Mouse (Mus musculus): Measurements from ENCODE around the gene Prpf8.

The Prpf8 gene

DNA sequence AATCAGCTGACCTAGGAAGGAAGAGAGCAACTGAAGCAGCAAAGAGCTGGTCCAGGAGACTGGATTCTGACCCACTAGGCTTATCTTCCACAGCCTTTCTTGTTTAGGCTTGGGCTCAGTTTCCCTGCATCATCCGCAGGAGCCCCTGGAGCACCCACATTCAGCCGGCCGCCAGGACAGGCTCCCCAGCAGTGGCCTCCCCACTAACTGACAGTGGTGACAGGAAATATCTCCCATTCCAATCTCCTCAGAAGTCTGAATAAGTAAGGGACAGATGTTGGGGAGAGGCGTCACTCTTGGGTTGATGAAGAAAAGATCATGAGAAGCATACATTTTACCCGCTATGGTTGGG is 26.9 kb upstream of the Prpf8 start:
- no peak for DNase-seq (ENCODE audit: low spot score)

DNA sequence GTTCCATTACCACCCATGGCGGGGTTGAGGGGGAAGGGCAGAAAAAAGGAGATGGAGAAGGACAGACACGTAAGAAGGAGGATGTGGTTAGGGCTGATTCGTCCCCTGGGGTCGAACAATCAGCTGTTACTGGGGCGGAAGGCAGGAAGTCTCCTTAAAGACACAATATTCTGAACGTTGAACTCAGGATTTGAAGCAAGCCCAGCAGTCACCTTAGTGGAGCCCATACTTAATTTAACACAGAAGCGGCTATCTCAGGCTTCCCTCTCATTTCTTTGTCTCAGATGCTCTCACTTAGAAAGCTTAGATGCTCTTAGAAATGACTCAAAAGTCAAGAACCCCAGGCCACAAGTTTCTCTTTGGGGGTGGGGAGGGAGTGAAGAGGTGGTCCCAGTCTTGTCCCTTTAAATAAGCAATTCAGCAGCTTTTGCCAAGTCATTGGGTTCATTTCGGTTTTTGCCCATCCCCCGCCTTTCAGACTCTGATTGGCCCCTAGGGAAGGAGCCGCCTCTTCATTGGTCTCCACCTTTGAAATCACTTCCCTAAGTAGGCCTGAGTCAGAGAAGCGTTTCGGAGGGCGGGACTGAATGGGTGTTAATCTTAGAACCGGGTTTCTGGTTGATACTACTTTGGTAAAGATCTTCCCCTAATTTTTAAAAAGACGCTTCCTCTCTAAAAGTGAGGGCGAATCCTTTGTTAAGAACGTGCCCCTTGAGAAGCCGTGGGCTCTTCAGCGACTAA is 26.3 kb upstream of the Prpf8 start:
- DNase-seq (ENCODE audit: low spot score): peak; percentile 97

DNA sequence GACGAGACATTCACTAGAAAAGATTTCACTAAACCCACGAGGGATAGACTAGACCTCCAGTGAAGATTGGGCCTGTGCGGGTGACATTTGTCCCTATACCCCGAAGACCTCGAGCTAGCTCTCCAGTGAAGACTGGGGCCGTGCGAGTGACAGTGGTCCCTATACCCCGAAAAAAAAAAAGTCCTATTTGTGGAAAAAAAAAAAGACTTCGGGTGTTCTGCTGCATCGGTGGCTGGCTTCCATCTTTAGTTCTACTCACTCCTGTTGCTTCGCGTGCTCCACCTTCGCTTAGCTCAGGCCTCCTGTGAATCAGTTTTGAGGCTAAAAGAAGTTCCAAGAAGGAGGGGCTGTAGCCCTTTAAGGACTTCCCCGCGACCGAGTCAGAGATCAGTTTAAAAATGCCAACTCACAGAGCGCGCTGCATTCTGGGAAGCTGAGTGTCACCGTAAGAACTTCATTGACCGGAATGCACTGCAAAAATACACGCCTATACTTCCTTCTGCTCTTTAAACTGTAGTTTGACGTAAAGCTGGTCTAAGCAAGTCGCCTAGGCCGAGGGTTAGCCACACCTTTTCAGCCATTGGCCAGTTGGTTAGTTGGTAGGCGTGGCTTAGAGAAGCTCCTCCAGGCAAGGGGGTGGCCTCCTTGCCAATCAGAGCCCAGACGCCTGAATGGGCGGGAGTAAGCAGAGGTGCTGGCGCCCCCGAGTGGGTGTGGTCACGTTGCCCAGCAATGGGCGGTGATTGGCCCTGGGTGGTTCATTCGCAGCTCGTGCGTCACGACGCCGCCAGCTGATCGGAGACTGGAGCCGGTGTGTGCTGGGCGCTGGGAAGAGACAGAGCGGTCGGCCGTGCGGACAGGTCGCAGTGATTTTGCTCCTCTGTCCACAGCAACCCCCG is 25.5 kb upstream of the Prpf8 start, which contains the start of gene Tlcd2:
Gene Tlcd2 (plus strand): TSS at position 872 of the 899 bp plus-strand sequence.
- peak; percentile 100 for DNase-seq (ENCODE audit: low spot score)

DNA sequence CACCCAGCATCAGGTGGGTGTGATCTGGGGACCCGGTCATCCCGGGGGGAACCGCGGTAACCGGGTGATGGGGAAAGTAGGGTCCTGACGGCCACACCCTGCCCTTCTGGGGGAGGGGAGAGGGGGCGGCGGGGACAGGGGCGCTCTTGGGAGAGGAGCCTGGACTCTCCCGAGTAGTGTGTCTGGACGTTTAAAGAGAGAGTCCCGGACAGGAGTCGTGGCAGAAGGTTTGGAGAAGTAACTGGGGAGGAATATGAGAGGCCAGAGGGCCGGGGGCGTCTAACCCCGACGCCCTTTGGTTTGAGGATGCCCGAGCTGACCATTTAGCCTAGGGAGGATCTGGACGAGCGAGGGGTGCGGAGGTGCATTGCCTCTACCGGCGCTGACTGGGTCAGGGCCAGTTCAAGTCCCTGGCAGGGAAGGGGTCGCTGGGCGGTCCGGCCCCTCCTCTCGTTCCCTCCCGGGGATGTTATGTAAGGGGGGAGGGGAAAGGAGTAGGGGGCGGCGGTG is 24.8 kb upstream of the Prpf8 start:
- no peak for DNase-seq (ENCODE audit: low spot score)

DNA sequence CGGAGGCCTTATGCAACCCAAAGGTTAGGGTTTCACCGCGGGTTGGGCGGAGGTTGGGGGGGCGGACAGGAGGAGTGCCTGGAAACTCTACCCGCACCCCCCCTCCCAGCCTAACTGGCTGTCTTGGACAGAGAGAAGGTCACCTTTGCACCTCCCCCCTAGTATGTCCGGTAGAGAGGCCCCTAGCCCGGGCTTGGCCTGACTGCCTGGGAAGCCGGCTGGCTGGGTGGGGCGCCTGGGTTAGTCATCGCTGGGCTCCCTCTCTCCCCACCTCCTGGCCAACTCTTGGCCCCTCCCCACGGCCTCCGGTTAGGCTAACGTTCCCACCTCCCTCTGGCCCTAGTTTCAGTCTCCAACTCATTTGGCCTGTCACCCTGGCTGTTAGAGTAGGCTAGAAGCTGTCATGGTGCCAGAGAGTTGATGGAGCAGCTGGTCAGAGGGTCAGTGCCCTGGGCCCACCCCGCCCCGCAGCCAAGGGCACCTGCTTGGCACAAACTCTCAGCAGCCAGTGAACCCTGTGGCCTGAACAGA is 24.3 kb upstream of the Prpf8 start:
- DNase-seq (ENCODE audit: low spot score): peak; percentile 95

DNA sequence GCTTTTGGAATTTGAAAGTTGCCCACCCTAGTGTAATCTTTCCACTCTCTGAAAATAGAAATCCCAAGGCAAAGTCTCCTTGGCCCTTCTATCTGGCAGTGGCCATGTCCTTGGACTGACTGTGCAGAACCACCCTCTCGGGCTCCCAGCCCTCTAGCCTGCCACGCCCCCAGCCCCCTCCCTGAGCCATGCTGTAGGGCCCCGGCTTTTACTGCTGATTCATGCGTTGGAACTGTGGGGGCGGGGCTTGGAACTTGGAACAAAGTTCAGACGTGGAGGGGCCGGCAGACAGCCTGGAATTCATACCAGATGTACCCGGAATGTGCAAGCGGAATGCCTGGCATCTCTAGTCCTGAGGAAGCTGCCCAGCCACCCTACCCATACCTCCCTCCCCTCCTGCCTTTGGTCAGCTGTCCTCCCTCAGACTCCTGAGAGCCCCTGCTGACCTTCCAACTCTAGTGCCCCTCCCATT is 23.7 kb upstream of the Prpf8 start:
- DNase-seq (ENCODE audit: low spot score): peak; percentile 96

DNA sequence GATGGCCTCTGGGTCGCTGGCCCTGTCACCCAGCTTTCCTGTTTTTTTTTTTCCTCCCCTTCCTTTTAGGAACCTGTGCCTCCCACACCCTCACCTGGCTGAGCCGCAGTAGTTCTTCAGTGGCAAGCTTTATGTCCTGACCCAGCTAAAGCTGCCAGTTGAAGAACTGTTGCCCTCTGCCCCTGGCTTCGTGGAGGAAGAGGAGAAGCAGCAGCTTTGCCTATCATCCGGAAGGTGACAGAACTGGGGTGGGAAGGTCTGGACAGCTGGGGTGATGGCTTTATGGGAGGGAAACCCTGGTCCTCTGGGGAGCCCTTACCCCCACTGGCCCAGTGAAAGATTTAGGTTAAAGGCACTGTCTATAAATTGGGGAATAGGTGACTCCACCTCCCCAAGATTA is 23.0 kb upstream of the Prpf8 start:
- DNase-seq (ENCODE audit: low spot score): no peak

DNA sequence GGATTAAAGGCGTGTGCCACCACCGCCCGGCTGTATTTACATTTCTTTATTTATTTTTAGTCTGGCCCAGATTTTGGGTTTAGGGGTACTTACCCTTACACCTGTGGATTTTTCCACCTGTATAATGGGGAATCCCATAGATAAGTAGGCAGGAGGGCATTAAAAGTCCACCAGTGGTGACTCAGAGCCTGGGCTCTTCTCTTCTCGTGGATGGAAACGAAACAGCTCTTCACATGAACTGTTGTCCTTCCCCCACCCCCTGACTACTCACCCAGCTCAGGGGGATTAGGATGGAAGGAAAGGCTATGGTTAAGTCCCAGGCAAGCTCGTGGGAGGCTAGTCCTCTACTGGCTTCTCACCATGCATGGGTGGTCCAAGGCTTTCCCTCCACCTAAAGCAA is 22.2 kb upstream of the Prpf8 start:
- DNase-seq (ENCODE audit: low spot score): no peak

DNA sequence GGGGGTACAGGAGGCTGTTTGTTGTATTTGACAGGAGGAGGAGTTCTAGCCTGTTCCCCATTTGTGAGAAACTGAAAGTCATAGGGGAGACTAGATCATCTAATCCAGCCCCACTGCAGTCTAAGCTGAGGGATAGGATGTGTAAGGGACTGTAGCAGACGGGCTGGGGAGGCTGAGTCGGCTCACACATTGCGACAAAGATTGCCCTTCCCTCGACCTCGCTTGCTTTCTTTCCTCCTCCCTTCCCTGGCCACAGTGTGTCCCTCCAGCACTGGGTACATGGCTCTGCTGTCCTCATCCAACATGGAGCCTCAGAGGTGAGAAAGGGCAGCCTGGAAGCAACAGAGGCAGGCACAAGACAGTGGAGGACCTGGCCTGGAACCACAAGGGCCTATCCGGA is 21.6 kb upstream of the Prpf8 start:
- no peak for DNase-seq (ENCODE audit: low spot score)

DNA sequence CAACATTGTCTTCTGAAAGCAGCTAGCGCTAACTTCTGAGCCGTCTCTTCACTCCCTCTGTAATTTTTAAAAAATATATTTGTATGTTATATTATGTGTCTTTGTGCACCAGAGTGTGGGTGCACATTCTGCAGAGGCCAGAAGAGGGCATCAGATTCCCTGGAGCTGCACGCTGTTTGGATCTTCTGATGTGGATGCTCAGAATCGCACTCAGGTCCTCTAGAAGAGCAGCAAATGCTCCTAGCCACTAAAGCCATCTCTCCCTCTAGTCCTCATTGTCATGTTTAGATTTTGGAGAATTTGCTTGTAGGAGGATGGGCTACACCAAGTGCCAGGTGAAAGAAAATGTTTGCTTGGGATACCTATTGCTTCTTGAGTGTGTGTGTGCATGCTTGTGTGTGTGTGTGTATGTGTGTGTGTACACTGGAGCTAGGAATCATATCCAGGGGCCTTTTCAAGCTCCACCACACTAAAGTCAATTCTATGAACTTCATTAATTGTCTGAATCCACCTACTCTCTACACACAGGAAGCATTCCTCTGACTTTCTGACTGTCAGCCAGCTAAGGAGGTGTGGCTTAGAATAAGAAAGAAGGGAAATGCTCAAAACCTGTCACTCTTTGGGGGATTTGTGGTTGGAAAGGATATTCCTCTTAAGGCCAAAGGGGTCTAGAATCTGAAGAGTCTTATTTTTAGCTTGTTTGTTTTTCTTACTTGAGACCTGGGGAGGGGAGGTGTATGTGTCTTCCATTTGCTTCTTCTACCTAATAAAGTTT is 19.7 kb upstream of the Prpf8 start:
- DNase-seq (ENCODE audit: low spot score): no peak

DNA sequence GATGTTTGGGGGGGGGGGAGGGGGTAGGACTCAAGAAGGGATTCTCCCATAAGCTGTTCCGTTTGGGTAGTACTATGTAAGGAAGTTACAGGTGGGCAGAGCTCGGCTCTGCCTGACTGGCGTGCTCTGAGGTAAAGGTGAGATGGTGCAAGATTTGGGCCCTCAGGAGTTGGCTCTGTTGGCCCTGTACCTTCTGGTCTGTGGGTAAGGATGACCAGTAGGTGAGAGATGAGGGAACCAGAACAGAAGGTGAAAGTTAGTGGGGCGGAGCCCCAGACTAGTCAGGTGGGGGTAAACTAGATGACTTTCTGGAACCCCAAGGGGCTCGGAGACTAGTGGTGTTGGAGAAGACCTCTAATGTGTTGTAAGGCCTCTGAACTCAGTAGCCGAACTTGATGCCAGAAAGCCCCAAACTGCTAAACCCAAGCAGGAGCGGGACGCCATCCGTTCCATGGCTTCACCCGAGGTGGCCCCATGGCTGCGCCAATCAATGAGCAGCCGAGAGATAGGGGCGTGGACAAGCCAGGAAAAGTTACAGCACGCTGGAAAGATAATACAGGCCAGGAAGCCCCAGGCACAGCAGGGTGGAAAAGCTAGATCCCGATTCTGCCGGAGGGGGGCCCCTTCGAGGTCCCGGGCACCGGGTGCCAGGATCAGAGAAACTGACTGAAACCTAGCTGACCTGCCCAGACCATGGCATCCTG is 19.0 kb upstream of the Prpf8 start:
- no peak for DNase-seq (ENCODE audit: low spot score)

DNA sequence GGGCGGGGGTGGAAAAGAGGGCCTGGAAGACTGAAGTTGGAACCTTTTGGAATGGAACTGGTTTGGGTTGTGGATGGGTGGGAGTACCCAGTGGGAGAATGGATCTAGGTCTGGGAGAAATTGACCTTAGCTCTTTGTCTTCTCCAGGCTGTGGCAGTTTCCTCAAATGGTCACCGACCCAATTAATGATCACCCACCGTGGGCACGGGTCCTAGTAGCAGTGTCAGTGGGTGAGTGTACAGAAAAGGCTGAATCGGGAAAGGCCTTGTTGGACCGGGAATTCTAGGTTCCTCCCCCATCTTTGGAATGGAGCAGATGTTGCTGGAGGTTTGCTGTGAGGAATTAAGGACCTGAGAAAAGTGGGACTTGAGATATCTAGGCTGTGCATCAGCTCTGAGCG is 18.2 kb upstream of the Prpf8 start:
- no peak for DNase-seq (ENCODE audit: low spot score)

DNA sequence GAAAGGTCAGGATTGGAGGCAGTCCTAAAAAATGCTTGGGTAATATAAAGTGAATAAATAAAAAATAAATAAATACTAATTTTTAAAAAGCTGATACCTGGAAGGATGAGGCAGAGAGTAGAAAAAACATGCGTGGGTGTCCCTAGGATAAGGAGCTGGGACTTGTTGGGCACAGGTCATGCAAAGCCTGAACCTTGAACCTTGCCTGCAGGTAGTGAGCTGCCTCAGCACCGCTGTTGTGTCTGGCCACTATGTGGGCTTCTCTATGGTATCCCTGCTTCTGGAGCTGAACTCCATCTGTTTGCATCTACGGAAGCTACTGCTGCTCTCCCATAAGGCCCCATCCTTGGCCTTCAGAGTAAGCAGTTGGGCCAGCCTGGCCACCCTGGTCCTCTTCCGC is 17.4 kb upstream of the Prpf8 start:
- DNase-seq (ENCODE audit: low spot score): no peak

DNA sequence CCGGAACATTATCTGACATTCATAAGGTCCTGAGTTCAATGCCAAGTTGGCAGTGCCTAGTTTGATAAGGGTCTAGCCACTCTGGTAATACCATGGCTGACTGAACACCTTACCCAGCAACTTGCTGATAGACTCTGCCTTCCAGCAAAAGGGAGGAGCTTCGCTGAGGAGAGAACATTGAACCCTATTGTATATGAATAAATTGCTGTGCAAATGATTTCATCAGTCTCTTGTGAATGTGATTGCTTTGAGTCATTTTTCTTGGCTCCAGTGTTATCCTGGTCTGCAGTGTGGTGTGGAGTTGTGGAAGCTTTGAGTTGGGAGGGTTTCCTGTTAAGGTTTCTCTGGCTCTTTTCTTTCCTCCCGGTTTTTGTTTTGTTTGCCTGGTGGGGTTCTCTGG is 15.9 kb upstream of the Prpf8 start:
- DNase-seq (ENCODE audit: low spot score): no peak

DNA sequence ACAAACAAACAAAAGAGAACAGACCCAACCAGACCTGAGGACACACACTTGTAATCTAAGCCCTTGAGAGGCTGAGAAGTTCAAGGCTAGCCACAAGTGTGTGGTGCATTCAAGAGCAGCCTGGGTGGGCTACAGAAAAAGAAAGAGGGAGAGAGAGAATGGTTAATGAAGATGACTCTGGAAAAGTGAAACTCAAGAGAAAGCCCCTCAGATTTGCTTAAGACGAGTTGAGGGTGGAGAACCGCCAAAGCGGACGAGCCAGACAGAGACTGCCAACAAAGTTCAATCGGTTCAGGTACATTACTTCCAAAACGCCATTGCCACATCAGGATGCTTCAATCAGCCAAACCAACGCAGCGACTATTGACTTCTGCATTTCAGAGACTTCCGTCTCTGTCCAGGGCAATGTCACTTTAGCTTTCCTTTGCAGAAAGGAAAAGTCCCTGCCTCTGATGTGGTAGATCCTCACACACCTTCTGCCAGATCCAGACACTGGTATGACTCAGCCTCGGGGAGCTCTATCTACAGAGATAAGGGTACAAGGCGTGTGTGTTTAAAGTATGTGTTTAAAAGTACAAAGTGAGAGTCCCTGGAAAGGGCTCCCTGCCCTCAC is 14.0 kb upstream of the Prpf8 start:
- no peak for DNase-seq (ENCODE audit: low spot score)

DNA sequence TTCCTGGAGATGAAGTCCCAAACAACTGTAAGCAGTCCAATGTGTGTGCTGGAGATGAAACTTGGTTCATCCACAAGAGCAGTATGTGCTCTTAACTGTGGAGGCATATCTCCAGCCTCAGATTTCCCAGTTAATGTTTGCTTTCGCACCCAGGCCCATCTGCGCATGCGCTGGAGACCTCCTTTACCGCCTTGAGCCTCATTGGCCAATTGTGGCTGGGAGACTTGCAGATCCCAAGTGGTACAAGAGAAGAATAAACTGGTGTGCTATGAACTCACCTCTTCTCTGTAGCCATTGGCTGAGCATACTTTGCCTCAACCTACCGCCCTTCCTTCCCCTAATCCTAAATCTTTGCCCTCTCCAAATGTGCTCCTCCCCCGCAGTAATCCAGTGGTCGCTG is 13.2 kb upstream of the Prpf8 start:
- no peak for DNase-seq (ENCODE audit: low spot score)

DNA sequence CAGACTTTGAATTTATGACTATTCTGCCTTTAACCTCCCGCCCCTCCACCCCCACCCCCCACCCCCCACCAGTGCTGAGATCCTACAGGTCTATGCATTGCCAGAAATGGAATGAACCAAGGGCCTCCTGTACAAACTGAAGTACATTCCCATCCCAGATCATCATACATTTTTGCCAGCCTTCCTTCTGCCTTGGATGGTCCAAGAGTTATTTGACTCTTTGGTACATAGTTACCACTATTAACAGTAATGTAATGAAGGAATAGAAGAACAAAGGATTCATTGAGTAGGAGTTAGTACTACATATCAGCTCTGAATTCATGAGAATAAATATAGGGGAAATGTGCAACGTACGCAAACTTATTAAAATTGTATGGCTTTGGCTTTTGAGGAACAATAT is 424 bp upstream of the Prpf8 start:
- no peak for DNase-seq (ENCODE audit: low spot score)

DNA sequence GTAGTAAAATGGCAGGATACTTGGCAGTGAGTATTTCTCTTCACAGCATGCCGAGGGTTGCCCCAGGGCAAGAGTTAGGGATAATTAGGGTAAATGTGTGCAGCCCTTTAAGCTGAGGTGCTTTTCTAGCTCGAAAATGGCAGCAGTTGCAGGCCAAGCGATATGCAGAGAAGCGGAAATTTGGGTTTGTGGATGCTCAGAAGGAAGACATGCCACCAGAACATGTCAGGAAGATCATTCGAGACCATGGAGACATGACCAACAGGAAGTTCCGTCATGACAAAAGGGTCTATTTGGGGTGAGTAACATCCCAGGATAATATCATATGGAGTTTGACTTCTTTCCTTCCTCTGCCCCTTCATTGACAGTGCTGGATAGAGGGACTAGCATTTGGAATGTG is 880 bp downstream of the Prpf8 start:
- DNase-seq (ENCODE audit: low spot score): peak; percentile 22

DNA sequence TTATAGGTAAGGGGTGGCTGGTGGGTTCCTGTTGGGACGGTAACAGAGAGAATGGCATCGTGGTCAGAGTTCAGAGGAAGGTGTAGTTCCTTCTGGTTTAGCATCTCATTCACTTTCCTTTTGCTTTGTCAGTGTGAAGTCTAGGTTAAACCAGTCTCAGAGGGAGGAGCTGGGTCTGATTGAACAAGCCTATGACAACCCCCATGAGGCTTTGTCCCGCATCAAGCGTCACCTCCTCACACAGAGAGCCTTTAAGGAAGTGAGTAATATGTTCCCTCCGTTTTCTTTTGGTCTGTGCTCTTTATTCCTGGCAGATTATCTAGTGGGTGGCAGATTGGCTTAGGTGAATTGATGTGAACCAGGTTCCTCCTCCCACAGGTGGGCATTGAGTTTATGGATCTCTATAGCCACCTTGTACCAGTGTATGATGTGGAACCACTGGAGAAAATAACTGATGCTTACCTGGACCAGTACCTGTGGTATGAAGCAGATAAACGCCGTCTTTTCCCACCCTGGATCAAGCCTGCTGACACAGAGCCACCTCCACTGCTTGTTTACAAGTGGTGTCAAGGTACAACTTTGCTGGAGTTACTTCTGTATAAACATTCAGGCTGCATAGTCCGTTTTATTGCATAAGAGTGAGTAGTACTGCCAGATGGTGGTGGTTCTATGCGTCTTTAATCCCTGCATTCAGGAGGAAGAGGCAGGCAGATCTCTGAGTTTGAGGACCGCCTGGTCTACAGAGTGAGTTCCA is 7.9 kb downstream of the Prpf8 start:
- DNase-seq (ENCODE audit: low spot score): no peak

DNA sequence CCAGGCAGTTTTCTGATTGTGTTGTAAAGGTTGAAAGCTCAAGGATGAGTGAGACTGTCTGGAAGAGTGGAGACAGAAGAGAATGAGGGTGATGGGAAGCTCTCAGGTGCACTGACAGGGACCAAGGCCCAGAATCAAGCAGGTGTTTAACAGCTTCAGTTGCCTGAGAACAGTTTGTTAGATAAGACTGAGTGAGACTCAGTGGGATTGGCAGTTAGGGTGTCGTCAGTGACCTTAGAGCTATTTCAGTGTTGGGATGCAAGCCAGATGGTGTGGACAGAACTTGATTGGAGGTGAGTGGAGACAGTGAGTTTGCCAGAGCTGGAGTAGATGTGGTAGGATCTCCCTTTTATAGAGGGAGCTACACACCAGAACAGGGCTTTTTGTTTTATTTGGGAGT is 11.5 kb downstream of the Prpf8 start:
- DNase-seq (ENCODE audit: low spot score): peak; percentile 58

All from adipocyte (in vitro differentiated cells).